Mouse (Mus musculus) hindbrain, embryonic 11.5 days (tissue): ENCODE results near the gene Resp18. TPM values are rescaled to one million over a fixed set of nuclear protein-coding genes. Genes with fewer than 3 reads are reported as not detected.

Experiments used
- ATAC-seq: fragments of 200-750 bp; cut with Nextera tagmentation; 2 replicates; pipeline ENCODE4 v1.8.0; 2017; ENCODE audit warnings: mild to moderate bottlenecking, moderate TSS enrichment, moderate library complexity; ENCODE audit not compliant: low FRiP score
- DNase-seq: peaks from one replicate; pipeline ENCODE4 v3.0.0-alpha.2; 2015; ENCODE audit warnings: low spot score
- H3K27ac ChIP-seq: fragments of 300-500 bp; sonication (generic); 2 replicates; pipeline ENCODE4 v1.5.1; 2014; ENCODE audit warnings: mild to moderate bottlenecking, low read depth, low read length
- H3K27me3 ChIP-seq: fragments of 300-500 bp; sonication (generic); 2 replicates; pipeline ENCODE4 v1.6.1; 2014; ENCODE audit warnings: mild to moderate bottlenecking, low read length, moderate library complexity, mixed read lengths; ENCODE audit not compliant: control insufficient read depth, insufficient read depth
- H3K36me3 ChIP-seq: fragments of 300-500 bp; sonication (generic); 2 replicates; pipeline ENCODE4 v1.6.1; 2014; ENCODE audit warnings: mild to moderate bottlenecking, low read length, moderate library complexity, mixed read lengths; ENCODE audit not compliant: control insufficient read depth, insufficient read depth
- H3K4me1 ChIP-seq: fragments of 300-500 bp; sonication (generic); replicated peaks from 2 replicates; pipeline ENCODE4 v1.6.1; 2014; ENCODE audit warnings: low read length, mixed read lengths; ENCODE audit not compliant: control insufficient read depth, insufficient read depth
- H3K4me2 ChIP-seq: fragments of 300-500 bp; sonication (generic); replicated peaks from 2 replicates; pipeline ENCODE4 v1.6.1; 2014; ENCODE audit warnings: mild to moderate bottlenecking, low read depth, low read length
- H3K4me3 ChIP-seq: fragments of 300-500 bp; sonication (generic); 2 replicates; pipeline ENCODE4 v1.5.1; 2014; ENCODE audit warnings: low read depth, low read length
- H3K9ac ChIP-seq: fragments of 300-500 bp; sonication (generic); 2 replicates; pipeline ENCODE4 v1.6.1; 2014; ENCODE audit warnings: low read depth, low read length
- H3K9me3 ChIP-seq: fragments of 300-500 bp; sonication (generic); 2 replicates; pipeline ENCODE4 v1.6.1; 2016; ENCODE audit warnings: low read length; ENCODE audit not compliant: control insufficient read depth
- WGBS: fragments of 180-500 bp; shearing (Covaris S2); extraction: QIAGEN DNeasy Blood & Tissue Kit; methylation state at CpG from one replicate; pipeline ENCODE4 v1.1.7; 2014; 5-methylcytosine and 5-hydroxymethylcytosine counted together
- polyA plus RNA-seq: library from polyadenylated mRNA; unstranded; fragments of >200 nt; fragmentation: Nextera tagmentation; extraction: Ambion mirVana; gene quantifications from 2 replicates; pipeline ENCODE4 v1.2.1, GENCODE M21; 2014

The Resp18 gene
- 32.3 and 35.7 TPM in 2 replicates for polyA plus RNA-seq

DNA sequence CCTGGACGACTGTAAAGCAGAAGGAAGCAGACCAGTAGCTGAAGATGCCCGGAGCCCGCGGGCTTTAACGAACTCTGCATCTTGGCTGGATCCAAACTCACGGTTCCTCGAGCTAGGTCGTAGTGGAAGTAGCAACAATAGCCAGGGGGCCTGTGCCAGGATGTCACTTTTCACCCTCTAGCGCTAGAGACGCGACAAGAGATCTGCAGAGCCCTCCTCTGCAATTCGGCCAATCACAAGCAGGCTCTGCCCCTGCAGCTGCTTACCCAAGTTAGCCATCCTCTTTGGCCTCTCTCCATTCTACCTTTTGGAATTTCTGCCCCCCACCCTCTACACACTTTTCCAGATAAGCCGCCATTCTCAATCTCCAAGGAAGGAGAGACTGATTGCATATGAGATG, at the start of gene Resp18:
Gene Resp18, minus strand, starts transcription at position 188 of the 400 bp plus-strand sequence.
- DNase-seq (no peak), ATAC-seq (no peak)
- peak within 1 kb of the TSS; percentile 45; the same call in 1 of the 2 replicates for H3K9ac ChIP-seq

GRCm38 (mm10) chr1:75327461-75327860, 49.2 kb upstream of the Resp18 start:
- Histone ChIP-seq H3K36me3 (no peaks in the 10 kb centered on the region), H3K27me3 (no peaks in the 10 kb centered on the region), H3K9me3 (no peaks in the 10 kb centered on the region), H3K4me3 (no peak overlapping the region), H3K4me2 (no peak overlapping the region), H3K9ac (no peak overlapping the region), H3K27ac (no peak overlapping the region), H3K4me1 (no peaks in the 10 kb centered on the region)
- DNase-seq (no peak), ATAC-seq (no peak)

More for the DNA sequence above, at the start of gene Resp18:
- Histone ChIP-seq H3K4me3 (peak within 1 kb of the TSS; percentile 27), H3K4me2 (peak within 1 kb of the TSS; percentile 34), H3K9me3 (no peaks in the 10 kb centered on the region), H3K36me3 (no peaks in the 10 kb centered on the region), H3K27me3 (peaks cover 19% of the 10 kb centered on the region; the same call in 1 of the 2 replicates), H3K4me1 (no peaks in the 10 kb centered on the region), H3K27ac (no peak within 1 kb of the TSS)
- WGBS, result 7% methylated on average over 13 of the region's 13 CpGs

DNA sequence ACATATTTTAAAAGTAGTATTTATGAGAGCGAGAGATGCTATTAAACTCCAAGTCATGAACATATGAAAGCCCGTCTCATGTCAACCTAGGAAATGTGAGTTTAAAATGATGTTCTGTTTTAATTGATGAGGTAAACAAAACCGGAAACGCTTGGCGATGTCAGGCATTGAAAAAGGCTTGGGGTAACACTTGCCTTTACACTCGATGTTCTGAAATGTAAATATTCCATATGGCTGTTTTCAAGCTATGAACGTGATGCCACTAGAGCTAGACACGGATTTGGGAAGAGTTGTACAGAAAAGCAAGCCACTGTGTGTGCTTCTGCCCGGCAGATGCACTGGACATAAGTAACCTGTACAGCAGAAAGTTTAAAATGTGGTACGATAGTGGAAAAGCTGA, 41.0 kb upstream of the Resp18 start:
- H3K4me2 ChIP-seq, result no peak overlapping the region
- H3K36me3 ChIP-seq, result no peaks in the 10 kb centered on the region
- no peaks in the 10 kb centered on the region for H3K27me3 ChIP-seq
- H3K4me1 ChIP-seq, result 0 out of 2 replicates have a peak, but pooled peaks cover 2% of the 10 kb centered on the region
- H3K4me3 ChIP-seq, result no peak overlapping the region
- no peak overlapping the region for H3K27ac ChIP-seq
- DNase-seq, result no peak
- ATAC-seq, result no peak
- no peaks in the 10 kb centered on the region for H3K9me3 ChIP-seq
- no peak overlapping the region for H3K9ac ChIP-seq
- 92% methylated on average over 10 of the region's 10 CpGs for WGBS

GRCm38 (mm10) chr1:75318736-75319135, 40.5 kb upstream of the Resp18 start:
- no peaks in the 10 kb centered on the region for H3K36me3 ChIP-seq
- H3K27me3 ChIP-seq, result no peaks in the 10 kb centered on the region
- H3K9me3 ChIP-seq, result no peaks in the 10 kb centered on the region
- ATAC-seq, result no peak
- no peak for DNase-seq
- no peak overlapping the region for H3K9ac ChIP-seq
- no peak overlapping the region for H3K27ac ChIP-seq
- H3K4me3 ChIP-seq, result no peak overlapping the region
- H3K4me2 ChIP-seq, result no peak overlapping the region
- 0 out of 2 replicates have a peak, but pooled peaks cover 2% of the 10 kb centered on the region for H3K4me1 ChIP-seq
- WGBS, result 88% methylated on average over 4 of the region's 4 CpGs

DNA sequence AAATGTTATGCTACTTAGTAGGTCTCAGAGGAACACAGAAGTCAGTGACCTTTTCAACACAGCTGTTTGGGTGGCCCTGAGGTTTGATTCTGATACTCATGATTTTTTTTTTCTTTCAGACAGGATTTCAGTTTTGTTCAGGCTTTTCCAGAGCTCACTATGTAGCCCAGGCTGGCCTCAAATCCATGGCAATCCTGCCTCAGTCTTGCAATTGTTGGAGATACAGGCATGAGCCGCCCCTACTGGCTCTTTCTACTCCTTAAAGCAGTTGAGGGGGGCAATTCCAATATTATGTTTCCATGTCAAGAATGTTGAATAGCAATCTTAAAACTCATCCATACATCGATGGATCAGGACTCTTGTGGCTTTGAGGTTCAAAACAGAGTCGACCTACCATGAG, 40.1 kb upstream of the Resp18 start:
- Histone ChIP-seq H3K4me1 (0 out of 2 replicates have a peak, but pooled peaks cover 2% of the 10 kb centered on the region), H3K27ac (peak overlapping the region; percentile 53; the same call in 1 of the 2 replicates), H3K36me3 (no peaks in the 10 kb centered on the region), H3K27me3 (no peaks in the 10 kb centered on the region), H3K4me3 (no peak overlapping the region), H3K9me3 (no peaks in the 10 kb centered on the region), H3K4me2 (peak overlapping the region; percentile 11; the same call in 1 of the 2 replicates), H3K9ac (no peak overlapping the region)
- no peak for DNase-seq
- ATAC-seq, result no peak
- 75% methylated on average over 3 of the region's 3 CpGs for WGBS

DNA sequence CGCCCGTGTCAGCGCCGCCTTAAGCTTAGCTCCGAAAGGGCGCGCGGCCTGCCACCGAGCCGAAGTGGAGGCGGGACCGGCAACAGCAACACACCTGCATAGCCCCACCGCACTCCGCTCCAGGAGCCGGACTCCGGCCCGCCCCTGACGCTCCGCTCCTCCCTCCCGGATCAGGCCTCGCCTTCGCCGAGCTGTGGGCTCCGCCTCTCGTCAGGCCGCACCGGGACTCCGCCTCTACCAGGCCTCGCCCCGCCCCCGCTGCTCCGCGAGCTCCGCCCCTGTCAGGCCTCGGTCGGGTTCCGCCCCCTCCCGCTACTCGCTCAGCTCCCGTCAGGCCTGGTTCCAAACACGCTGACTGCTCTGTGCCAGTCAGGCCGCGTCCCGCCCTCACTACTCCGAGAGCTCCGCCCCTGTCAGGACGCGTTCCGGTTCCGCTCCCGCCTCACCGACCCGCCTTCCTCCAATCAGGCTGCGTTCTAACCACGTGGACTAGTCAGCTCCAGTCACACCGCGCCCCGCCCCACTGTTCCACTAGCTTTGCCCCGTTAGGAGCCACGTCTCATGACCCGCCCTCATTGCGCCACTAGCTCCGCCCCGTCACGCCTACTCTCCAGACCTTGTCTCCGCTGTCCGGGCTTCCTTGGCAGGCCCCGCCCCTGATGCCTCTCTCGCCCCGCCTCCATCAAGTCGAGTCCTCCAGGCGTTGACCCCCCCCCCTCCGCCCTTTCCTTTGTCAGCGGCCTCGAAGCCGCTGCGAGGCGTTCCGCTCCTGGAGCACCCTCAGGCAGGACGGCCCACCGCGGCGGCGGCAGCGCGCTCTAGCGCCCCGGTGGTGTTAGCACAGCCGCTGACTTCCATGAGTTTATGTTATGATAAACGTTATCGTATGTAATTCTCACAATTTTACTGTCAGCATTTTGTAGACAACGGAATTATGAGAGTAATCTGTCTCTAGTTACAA, 39.3 kb upstream of the Resp18 start, which contains the start of gene Dnpep:
Gene Dnpep, minus strand, starts transcription at position 750 of the 961 bp plus-strand sequence.
- WGBS, result 1% methylated on average over 85 of the region's 92 CpGs
- peak within 1 kb of the TSS; percentile 53 for H3K9ac ChIP-seq
- peak; percentile 98 for ATAC-seq

GRCm38 (mm10) chr1:75316861-75317240, 38.6 kb upstream of the Resp18 start:
- no peaks in the 10 kb centered on the region for H3K27me3 ChIP-seq
- H3K27ac ChIP-seq, result peak overlapping the region; percentile 89
- peak overlapping the region; percentile 53 for H3K9ac ChIP-seq
- H3K36me3 ChIP-seq, result no peaks in the 10 kb centered on the region
- ATAC-seq (peak; percentile 63), DNase-seq (peak; percentile 86)
- peak overlapping the region; percentile 67 for H3K4me2 ChIP-seq
- H3K9me3 ChIP-seq, result no peaks in the 10 kb centered on the region
- 0 out of 2 replicates have a peak, but pooled peaks cover 2% of the 10 kb centered on the region for H3K4me1 ChIP-seq
- WGBS, result under 1% methylated on average over 20 of the region's 20 CpGs
- peak overlapping the region; percentile 82 for H3K4me3 ChIP-seq

More for the DNA sequence above, 39.3 kb upstream of the Resp18 start, which contains the start of gene Dnpep:
- H3K4me2 ChIP-seq, result peak within 1 kb of the TSS; percentile 67
- peak within 1 kb of the TSS; percentile 89 for H3K27ac ChIP-seq
- peak; percentile 100 for DNase-seq
- H3K36me3 ChIP-seq, result no peaks in the 10 kb centered on the region
- H3K4me3 ChIP-seq, result peak within 1 kb of the TSS; percentile 82
- no peaks in the 10 kb centered on the region for H3K9me3 ChIP-seq
- H3K4me1 ChIP-seq, result 0 out of 2 replicates have a peak, but pooled peaks cover 2% of the 10 kb centered on the region
- no peaks in the 10 kb centered on the region for H3K27me3 ChIP-seq

- Histone ChIP-seq H3K27ac (no peak overlapping the region), H3K4me1 (0 out of 2 replicates have a peak, but pooled peaks cover 2% of the 10 kb centered on the region), H3K27me3 (no peaks in the 10 kb centered on the region), H3K36me3 (0 out of 2 replicates have a peak, but pooled peaks cover 2% of the 10 kb centered on the region), H3K4me2 (peak overlapping the region; percentile 67), H3K4me3 (peak overlapping the region; percentile 82), H3K9ac (no peak overlapping the region), H3K9me3 (no peaks in the 10 kb centered on the region)
- WGBS, result 88% methylated on average over 29 of the region's 29 CpGs
- DNase-seq, result no peak
- no peak for ATAC-seq
These were observed 37.5 kb upstream of the Resp18 start for GRCm38 (mm10) chr1:75315456-75316365.
